Mouse (Mus musculus): ENCODE measurements around the gene Phf13.

DNA sequence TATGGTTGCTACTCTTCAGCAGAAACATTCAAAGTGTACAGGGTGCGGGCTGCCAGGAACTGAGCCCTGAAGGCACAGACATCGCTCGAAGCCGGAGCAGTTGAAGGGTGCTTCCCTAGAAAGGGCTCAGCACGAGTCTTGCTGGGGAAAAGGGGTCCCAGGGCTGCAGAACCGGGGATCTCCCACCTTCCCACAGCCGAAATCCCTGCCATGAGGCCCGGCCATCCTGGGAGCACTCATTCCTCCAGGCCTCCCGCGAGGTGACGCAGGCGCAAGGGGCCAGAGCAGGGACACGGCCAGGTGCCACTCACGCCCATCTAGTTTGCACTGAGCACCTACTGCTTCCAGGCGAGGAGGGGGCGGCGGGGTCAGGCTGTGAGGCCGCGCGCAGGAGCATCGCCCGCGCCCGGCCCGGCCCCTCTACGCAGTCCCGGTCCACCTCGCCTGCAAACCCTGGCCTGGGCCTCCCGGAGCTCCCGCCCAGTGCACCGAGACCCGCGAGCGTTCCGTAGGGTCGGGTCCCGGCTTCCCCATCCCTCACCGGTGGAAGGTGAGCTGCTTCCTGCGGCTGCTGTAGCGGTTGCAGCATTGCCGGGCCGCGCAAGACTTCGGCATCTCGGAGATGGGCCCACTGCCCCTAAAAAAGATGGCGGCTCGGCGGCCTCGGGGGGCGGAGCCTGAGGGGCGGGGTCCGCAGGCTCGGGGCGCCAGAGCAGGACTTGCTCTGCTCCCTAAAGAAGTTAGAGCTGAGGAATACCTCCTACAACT, 7.5 kb downstream of the Phf13 start, which contains the start of gene Thap3:
- TF ChIP-seq CTCF (conservative IDR thresholded peaks at IDR 0.05; ENCODE audit: insufficient read depth, insufficient read length, low read depth, low read length) (no peak), POLR2A (IDR thresholded peaks at IDR 0.05; ENCODE audit: low read depth, low read length) (no peak)
